Mouse (Mus musculus): ENCODE results near the gene 2310034G01Rik.

2310034G01Rik gene

GRCm38 (mm10) chr19:46350168-46350932, at the start of gene 2310034G01Rik:
Gene 2310034G01Rik, minus strand, starts transcription at chr19:46350302.
- DNase-seq (ENCODE audit: low read depth) = no peak

- no peak for DNase-seq (ENCODE audit: low read depth)
These were observed 49.8 kb upstream of the 2310034G01Rik start for GRCm38 (mm10) chr19:46399886-46400285.

- DNase-seq (ENCODE audit: low read depth) = no peak
These were observed 49.3 kb upstream of the 2310034G01Rik start for GRCm38 (mm10) chr19:46399372-46399771.

GRCm38 (mm10) chr19:46398401-46398800, 48.3 kb upstream of the 2310034G01Rik start:
- no peak for DNase-seq (ENCODE audit: low read depth)

- no peak for DNase-seq (ENCODE audit: low read depth)
These were observed 47.4 kb upstream of the 2310034G01Rik start for GRCm38 (mm10) chr19:46397436-46398001.

- DNase-seq (ENCODE audit: low read depth) = peak; percentile 95
These were observed 46.8 kb upstream of the 2310034G01Rik start, which contains the start of gene Sufu for GRCm38 (mm10) chr19:46396686-46397435. Gene Sufu, plus strand, starts transcription at chr19:46396896.

GRCm38 (mm10) chr19:46396109-46396508, 46.0 kb upstream of the 2310034G01Rik start:
- DNase-seq (ENCODE audit: low read depth) = no peak

- peak; percentile 99 for DNase-seq (ENCODE audit: low read depth)
These were observed 45.3 kb upstream of the 2310034G01Rik start, which contains the start of gene Actr1a for GRCm38 (mm10) chr19:46395109-46396009. Gene Actr1a, minus strand, starts transcription at chr19:46395748.

GRCm38 (mm10) chr19:46394712-46395108, 44.6 kb upstream of the 2310034G01Rik start:
- no peak for DNase-seq (ENCODE audit: low read depth)

GRCm38 (mm10) chr19:46392018-46392417, 41.9 kb upstream of the 2310034G01Rik start:
- no peak for DNase-seq (ENCODE audit: low read depth)

- no peak for DNase-seq (ENCODE audit: low read depth)
These were observed 39.8 kb upstream of the 2310034G01Rik start for GRCm38 (mm10) chr19:46389872-46390271.

GRCm38 (mm10) chr19:46382275-46382674, 32.2 kb upstream of the 2310034G01Rik start:
- no peak for DNase-seq (ENCODE audit: low read depth)

- DNase-seq (ENCODE audit: low read depth) = no peak
These were observed 25.8 kb upstream of the 2310034G01Rik start for GRCm38 (mm10) chr19:46375891-46376290.

- peak; percentile 90 for DNase-seq (ENCODE audit: low read depth)
These were observed 25.4 kb upstream of the 2310034G01Rik start for GRCm38 (mm10) chr19:46375489-46375888.

GRCm38 (mm10) chr19:46374477-46375088, 24.5 kb upstream of the 2310034G01Rik start:
- DNase-seq (ENCODE audit: low read depth) = no peak

GRCm38 (mm10) chr19:46369204-46369603, 19.1 kb upstream of the 2310034G01Rik start:
- peak; percentile 78 for DNase-seq (ENCODE audit: low read depth)

GRCm38 (mm10) chr19:46367798-46368590, 17.9 kb upstream of the 2310034G01Rik start:
- DNase-seq (ENCODE audit: low read depth) = no peak

GRCm38 (mm10) chr19:46363294-46364009, 13.3 kb upstream of the 2310034G01Rik start:
- no peak for DNase-seq (ENCODE audit: low read depth)

- no peak for DNase-seq (ENCODE audit: low read depth)
These were observed 12.0 kb upstream of the 2310034G01Rik start for GRCm38 (mm10) chr19:46362104-46362503.

GRCm38 (mm10) chr19:46358381-46358780, 8.3 kb upstream of the 2310034G01Rik start:
- DNase-seq (ENCODE audit: low read depth) = no peak

Measured in fibroblast of lung, adult 2 months (primary cell).